Mouse (Mus musculus) forebrain, embryonic 14.5 days (tissue): ENCODE results near the gene Pmm2. TPM values are rescaled to one million over a fixed set of nuclear protein-coding genes. Genes with fewer than 3 reads are reported as not detected.

Source experiments
- ATAC-seq: fragments of 200-750 bp; cut with Nextera tagmentation; 2 replicates; pipeline ENCODE4 v1.8.0; 2017; ENCODE audit warnings: mild to moderate bottlenecking, moderate library complexity
- DNase-seq: peaks from one replicate; pipeline ENCODE4 v3.0.0-alpha.2; 2015; ENCODE audit warnings: low spot score
- H3K27ac ChIP-seq: fragments of 300-500 bp; sonication (generic); 2 replicates; pipeline ENCODE4 v1.5.1; 2014; ENCODE audit warnings: low read depth, mild to moderate bottlenecking, control low read depth, low read length, moderate library complexity
- H3K27me3 ChIP-seq: fragments of 300-500 bp; sonication (generic); replicated peaks from 2 replicates; pipeline ENCODE4 v1.6.1; 2014; ENCODE audit warnings: low read length, control low read depth, mixed read lengths; ENCODE audit not compliant: control insufficient read depth, insufficient read depth
- H3K36me3 ChIP-seq: fragments of 300-500 bp; sonication (generic); 2 replicates; pipeline ENCODE4 v1.6.1; 2014; ENCODE audit warnings: low read length, control low read depth; ENCODE audit not compliant: control insufficient read depth, insufficient read depth
- H3K4me1 ChIP-seq: fragments of 300-500 bp; sonication (generic); 2 replicates; pipeline ENCODE4 v1.6.1; 2014; ENCODE audit warnings: antibody characterized with exemption, low read length, control low read depth; ENCODE audit not compliant: control insufficient read depth, insufficient read depth
- H3K4me2 ChIP-seq: fragments of 300-500 bp; sonication (generic); 2 replicates; pipeline ENCODE4 v1.6.1; 2014; ENCODE audit warnings: mild to moderate bottlenecking, control low read depth, low read length
- H3K4me3 ChIP-seq: fragments of 300-500 bp; sonication (generic); 2 replicates; pipeline ENCODE4 v1.5.1; 2014; ENCODE audit warnings: low read depth, low read length, control low read depth
- H3K9ac ChIP-seq: fragments of 300-500 bp; sonication (generic); 2 replicates; pipeline ENCODE4 v1.6.1; 2014; ENCODE audit warnings: mild to moderate bottlenecking, low read length, control low read depth, moderate library complexity
- H3K9me3 ChIP-seq: fragments of 300-500 bp; sonication (generic); replicated peaks from 2 replicates; pipeline ENCODE4 v1.6.1; 2016; ENCODE audit warnings: low read length, control low read depth, mixed read lengths; ENCODE audit not compliant: control insufficient read depth
- WGBS: fragments of 180-500 bp; shearing (Covaris S2); extraction: QIAGEN DNeasy Blood & Tissue Kit; methylation state at CpG from one replicate; pipeline ENCODE4 v1.1.7; 2014; 5-methylcytosine and 5-hydroxymethylcytosine counted together
- polyA plus RNA-seq: library from polyadenylated mRNA; unstranded; fragments of >200 nt; fragmentation: Nextera tagmentation; extraction: Ambion mirVana; gene quantifications from 2 replicates; pipeline ENCODE4 v1.2.1, GENCODE M21; 2014

Pmm2 gene
- polyA plus RNA-seq, 1 experiment from 2014 or later, result 36.3 TPM

- no peak overlapping the region for H3K4me2 ChIP-seq
- no peak overlapping the region for H3K9ac ChIP-seq
- WGBS, result 87% methylated on average over 3 of the region's 3 CpGs
- H3K4me1 ChIP-seq, result no peaks in the 10 kb centered on the region
- no peak for ATAC-seq
- H3K27me3 ChIP-seq, result no peaks in the 10 kb centered on the region
- DNase-seq, result no peak
- H3K36me3 ChIP-seq, result peaks cover 13% of the 10 kb centered on the region; the same call in 1 of the 2 replicates
- H3K27ac ChIP-seq, result no peak overlapping the region
- no peak overlapping the region for H3K4me3 ChIP-seq
- no peaks in the 10 kb centered on the region for H3K9me3 ChIP-seq
Measured at GRCm38 (mm10) chr16:8613447-8613846, 24.0 kb upstream of the Pmm2 start.

- DNase-seq (no peak), ATAC-seq (no peak)
- no peak overlapping the region for H3K4me2 ChIP-seq
- no peaks in the 10 kb centered on the region for H3K4me1 ChIP-seq
- no peak overlapping the region for H3K4me3 ChIP-seq
- no peak overlapping the region for H3K9ac ChIP-seq
- H3K27ac ChIP-seq, result no peak overlapping the region
- H3K36me3 ChIP-seq, result 0 out of 2 replicates have a peak, but pooled peaks cover 3% of the 10 kb centered on the region
- H3K27me3 ChIP-seq, result no peaks in the 10 kb centered on the region
- no peaks in the 10 kb centered on the region for H3K9me3 ChIP-seq
- WGBS, result 66% methylated on average over 10 of the region's 10 CpGs
Measured at GRCm38 (mm10) chr16:8619659-8620314, 17.7 kb upstream of the Pmm2 start.

GRCm38 (mm10) chr16:8620315-8621115 is 17.0 kb upstream of the Pmm2 start:
- no peaks in the 10 kb centered on the region for H3K27me3 ChIP-seq
- H3K4me3 ChIP-seq, result no peak overlapping the region
- H3K4me2 ChIP-seq, result no peak overlapping the region
- no peaks in the 10 kb centered on the region for H3K4me1 ChIP-seq
- H3K27ac ChIP-seq, result no peak overlapping the region
- H3K9ac ChIP-seq, result no peak overlapping the region
- H3K36me3 ChIP-seq, result 0 out of 2 replicates have a peak, but pooled peaks cover 3% of the 10 kb centered on the region
- no peak for DNase-seq
- ATAC-seq, result no peak
- 82% methylated on average over 16 of the region's 16 CpGs for WGBS
- H3K9me3 ChIP-seq, result no peaks in the 10 kb centered on the region

- Histone ChIP-seq H3K4me2 (no peak overlapping the region), H3K4me1 (no peaks in the 10 kb centered on the region), H3K36me3 (peaks cover 25% of the 10 kb centered on the region), H3K9me3 (no peaks in the 10 kb centered on the region), H3K9ac (no peak overlapping the region), H3K4me3 (no peak overlapping the region), H3K27ac (no peak overlapping the region), H3K27me3 (no peaks in the 10 kb centered on the region)
- DNase-seq (no peak), ATAC-seq (no peak)
- WGBS, result 80% methylated on average over 2 of the region's 2 CpGs
Measured at GRCm38 (mm10) chr16:8630419-8630818, 7.1 kb upstream of the Pmm2 start.

- peaks cover 30% of the 10 kb centered on the region for H3K36me3 ChIP-seq
- no peak overlapping the region for H3K4me2 ChIP-seq
- H3K9me3 ChIP-seq, result no peaks in the 10 kb centered on the region
- H3K4me3 ChIP-seq, result no peak overlapping the region
- no peak overlapping the region for H3K9ac ChIP-seq
- no peak for DNase-seq
- no peak overlapping the region for H3K27ac ChIP-seq
- peaks cover 6% of the 10 kb centered on the region for H3K4me1 ChIP-seq
- 89% methylated on average over 5 of the region's 5 CpGs for WGBS
- no peaks in the 10 kb centered on the region for H3K27me3 ChIP-seq
- no peak for ATAC-seq
Measured at GRCm38 (mm10) chr16:8631428-8631827, 6.0 kb upstream of the Pmm2 start.

- Histone ChIP-seq H3K4me1 (peaks cover 11% of the 10 kb centered on the region), H3K9ac (peak overlapping the region; percentile 64), H3K27ac (peak overlapping the region; percentile 75), H3K4me2 (peak overlapping the region; percentile 72), H3K27me3 (no peaks in the 10 kb centered on the region), H3K9me3 (no peaks in the 10 kb centered on the region), H3K36me3 (peaks cover 25% of the 10 kb centered on the region), H3K4me3 (peak overlapping the region; percentile 49)
- ATAC-seq, result no peak; the same call in none of the 2 replicates
- DNase-seq, result no peak
- WGBS, result 0% methylated on average over 13 of the region's 13 CpGs
Measured at GRCm38 (mm10) chr16:8636867-8637216, 632 bp upstream of the Pmm2 start.

GRCm38 (mm10) chr16:8638131-8638530 is 657 bp downstream of the Pmm2 start:
- 44% methylated on average over 7 of the region's 7 CpGs for WGBS
- no peaks in the 10 kb centered on the region for H3K9me3 ChIP-seq
- DNase-seq (no peak), ATAC-seq (no peak)
- peaks cover 11% of the 10 kb centered on the region for H3K4me1 ChIP-seq
- peaks cover 23% of the 10 kb centered on the region for H3K36me3 ChIP-seq
- H3K4me2 ChIP-seq, result peak overlapping the region; percentile 72
- H3K27me3 ChIP-seq, result no peaks in the 10 kb centered on the region
- H3K27ac ChIP-seq, result peak overlapping the region; percentile 62; the same call in 1 of the 2 replicates
- H3K9ac ChIP-seq, result peak overlapping the region; percentile 64
- H3K4me3 ChIP-seq, result peak overlapping the region; percentile 49

- Histone ChIP-seq H3K36me3 (peaks cover 30% of the 10 kb centered on the region), H3K4me2 (no peak overlapping the region), H3K9me3 (no peaks in the 10 kb centered on the region)
Measured at GRCm38 (mm10) chr16:8639466-8640191, 2.2 kb downstream of the Pmm2 start.

More at GRCm38 (mm10) chr16:8639466-8640191, 2.2 kb downstream of the Pmm2 start:
- ATAC-seq (no peak), DNase-seq (no peak)
- no peaks in the 10 kb centered on the region for H3K27me3 ChIP-seq
- H3K4me3 ChIP-seq, result no peak overlapping the region
- H3K27ac ChIP-seq, result no peak overlapping the region
- H3K9ac ChIP-seq, result no peak overlapping the region
- peaks cover 11% of the 10 kb centered on the region for H3K4me1 ChIP-seq
- WGBS, result 94% methylated on average over 11 of the region's 11 CpGs
